Mouse (Mus musculus): ENCODE measurements at regions not wholly inside any gene's neighbourhood (a gene's known extent, or its start where the extent isn't known, plus 50 kb on each side); places are given as distances from the start of the nearest gene placed in this dataset.

- in situ Hi-C loops (cut with MboI, MseI), result no loop called here
These were observed 1250.8 kb upstream of the Jmjd1c start for GRCm38 (mm10) chr10:65845096-65845624.

GRCm38 (mm10) chr10:65846136-65846535 is 1249.8 kb upstream of the Jmjd1c start:
- in situ Hi-C loops (cut with MboI, MseI), result no loop called here

- in situ Hi-C loops (cut with MboI, MseI), result no loop called here
These were observed 1248.3 kb upstream of the Jmjd1c start for GRCm38 (mm10) chr10:65847622-65848021.

GRCm38 (mm10) chr10:65889881-65890280 is 1206.0 kb upstream of the Jmjd1c start:
- in situ Hi-C loops (cut with MboI, MseI), result loop anchor here in 1 of 2 experiments (10.0 kb wide), 1 partner anchor 1665 kb away; no protein-coding TSS in a partner anchor

GRCm38 (mm10) chr10:65907571-65907970 is 1188.4 kb upstream of the Jmjd1c start:
- in situ Hi-C loops (cut with MboI, MseI), result no loop called here

GRCm38 (mm10) chr10:65912518-65912917 is 1183.4 kb upstream of the Jmjd1c start:
- in situ Hi-C loops (cut with MboI, MseI), result loop anchor here in 1 of 2 experiments (5.0 kb wide), 1 partner anchor 55 kb away; no protein-coding TSS in a partner anchor

GRCm38 (mm10) chr10:65932077-65932476 is 1163.8 kb upstream of the Jmjd1c start:
- in situ Hi-C loops (cut with MboI, MseI), result no loop called here

GRCm38 (mm10) chr10:65948587-65948986 is 1147.3 kb upstream of the Jmjd1c start:
- in situ Hi-C loops (cut with MboI, MseI), result no loop called here

GRCm38 (mm10) chr10:65962441-65962840 is 1133.5 kb upstream of the Jmjd1c start:
- in situ Hi-C loops (cut with MboI, MseI), result no loop called here

- in situ Hi-C loops (cut with MboI, MseI), result loop anchor here in 1 of 2 experiments (5.0 kb wide), 1 partner anchor 57 kb away; no protein-coding TSS in a partner anchor
These were observed 1126.2 kb upstream of the Jmjd1c start for GRCm38 (mm10) chr10:65969770-65970169.

All from T-helper 17 cell (primary cell).